Mouse (Mus musculus): ENCODE measurements at regions not wholly inside any gene's neighbourhood (a gene's known extent, or its start where the extent isn't known, plus 50 kb on each side); places are given as distances from the start of the nearest gene placed in this dataset.

GRCm38 (mm10) chr12:25163541-25163940 is 66.6 kb upstream of the Id2 start:
- H3K9me3 ChIP-seq = no peaks in the 10 kb centered on the region
- H3K4me3 ChIP-seq = no peak overlapping the region
- no peaks in the 10 kb centered on the region for H3K27me3 ChIP-seq
- ATAC-seq (replicated peaks) = no peak
- no peak overlapping the region for H3K27ac ChIP-seq (replicated peaks)
- H3K4me2 ChIP-seq (replicated peaks) = no peak overlapping the region
- H3K36me3 ChIP-seq = no peaks in the 10 kb centered on the region
- WGBS = 15% methylated on average over 6 of the region's 6 CpGs
- no peak overlapping the region for H3K9ac ChIP-seq (replicated peaks)
- no peaks in the 10 kb centered on the region for H3K4me1 ChIP-seq

GRCm38 (mm10) chr12:25162843-25163242 is 65.9 kb upstream of the Id2 start:
- H3K36me3 ChIP-seq = no peaks in the 10 kb centered on the region
- no peaks in the 10 kb centered on the region for H3K9me3 ChIP-seq
- no peak overlapping the region for H3K27ac ChIP-seq (replicated peaks)
- H3K9ac ChIP-seq (replicated peaks) = no peak overlapping the region
- no peak for ATAC-seq (replicated peaks)
- no peak overlapping the region for H3K4me3 ChIP-seq
- no peaks in the 10 kb centered on the region for H3K27me3 ChIP-seq
- 79% methylated on average over 6 of the region's 6 CpGs for WGBS
- no peak overlapping the region for H3K4me2 ChIP-seq (replicated peaks)
- no peaks in the 10 kb centered on the region for H3K4me1 ChIP-seq

GRCm38 (mm10) chr12:25161939-25162338 is 65.0 kb upstream of the Id2 start:
- Histone ChIP-seq H3K27me3 (no peaks in the 10 kb centered on the region), H3K9ac (replicated peaks) (no peak overlapping the region), H3K4me2 (replicated peaks) (no peak overlapping the region), H3K27ac (replicated peaks) (no peak overlapping the region), H3K36me3 (no peaks in the 10 kb centered on the region), H3K4me1 (no peaks in the 10 kb centered on the region), H3K9me3 (no peaks in the 10 kb centered on the region), H3K4me3 (no peak overlapping the region)
- WGBS = 83% methylated on average over 6 of the region's 6 CpGs
- ATAC-seq (replicated peaks) = no peak

GRCm38 (mm10) chr12:25160990-25161843 is 64.3 kb upstream of the Id2 start:
- Histone ChIP-seq H3K27ac (replicated peaks) (no peak overlapping the region), H3K9me3 (no peaks in the 10 kb centered on the region), H3K4me3 (no peak overlapping the region), H3K36me3 (no peaks in the 10 kb centered on the region), H3K4me1 (no peaks in the 10 kb centered on the region), H3K4me2 (replicated peaks) (no peak overlapping the region), H3K9ac (replicated peaks) (no peak overlapping the region), H3K27me3 (no peaks in the 10 kb centered on the region)
- ATAC-seq (replicated peaks) = peak; percentile 26; the same call in 1 of the 2 replicates
- WGBS = 39% methylated on average over 15 of the region's 15 CpGs

GRCm38 (mm10) chr12:25159091-25159490 is 62.2 kb upstream of the Id2 start:
- Histone ChIP-seq H3K4me1 (no peaks in the 10 kb centered on the region), H3K4me2 (replicated peaks) (no peak overlapping the region), H3K36me3 (no peaks in the 10 kb centered on the region), H3K9me3 (no peaks in the 10 kb centered on the region), H3K27me3 (no peaks in the 10 kb centered on the region), H3K9ac (replicated peaks) (no peak overlapping the region), H3K4me3 (no peak overlapping the region), H3K27ac (replicated peaks) (no peak overlapping the region)
- WGBS = 92% methylated on average over 6 of the region's 6 CpGs
- no peak for ATAC-seq (replicated peaks)

GRCm38 (mm10) chr12:25157238-25157637 is 60.3 kb upstream of the Id2 start:
- H3K9me3 ChIP-seq = no peaks in the 10 kb centered on the region
- no peak for ATAC-seq (replicated peaks)

GRCm38 (mm10) chr12:25155396-25155795 is 58.5 kb upstream of the Id2 start:
- Histone ChIP-seq H3K27ac (replicated peaks) (no peak overlapping the region), H3K9me3 (no peaks in the 10 kb centered on the region), H3K4me2 (replicated peaks) (no peak overlapping the region), H3K36me3 (no peaks in the 10 kb centered on the region), H3K27me3 (no peaks in the 10 kb centered on the region), H3K4me3 (no peak overlapping the region), H3K9ac (replicated peaks) (no peak overlapping the region), H3K4me1 (no peaks in the 10 kb centered on the region)
- no peak for ATAC-seq (replicated peaks)
- WGBS = 82% methylated on average over 9 of the region's 9 CpGs

More at GRCm38 (mm10) chr12:25157238-25157637, 60.3 kb upstream of the Id2 start:
- WGBS = 87% methylated on average over 5 of the region's 5 CpGs
- Histone ChIP-seq H3K4me1 (no peaks in the 10 kb centered on the region), H3K27me3 (no peaks in the 10 kb centered on the region), H3K36me3 (no peaks in the 10 kb centered on the region), H3K9ac (replicated peaks) (no peak overlapping the region), H3K27ac (replicated peaks) (no peak overlapping the region), H3K4me3 (no peak overlapping the region), H3K4me2 (replicated peaks) (no peak overlapping the region)

GRCm38 (mm10) chr12:25148099-25148498 is 51.2 kb upstream of the Id2 start:
- Histone ChIP-seq H3K4me3 (no peak overlapping the region), H3K9ac (replicated peaks) (no peak overlapping the region), H3K36me3 (no peaks in the 10 kb centered on the region), H3K4me2 (replicated peaks) (no peak overlapping the region), H3K27me3 (no peaks in the 10 kb centered on the region), H3K4me1 (no peaks in the 10 kb centered on the region), H3K27ac (replicated peaks) (no peak overlapping the region), H3K9me3 (no peaks in the 10 kb centered on the region)
- ATAC-seq (replicated peaks) = no peak
- 86% methylated on average over 6 of the region's 6 CpGs for WGBS

Measured in forebrain, embryonic 15.5 days (tissue).